Mouse (Mus musculus): ENCODE measurements around the gene Nfrkb.

- TF ChIP-seq CTCF (IDR thresholded peaks at IDR 0.05; ENCODE audit: control insufficient read depth, insufficient read depth, insufficient read length): no peak
- no peak for TF ChIP-seq MYOG (IDR thresholded peaks at IDR 0.05; ENCODE audit: control insufficient read depth, extremely low read depth, insufficient read length)
- no peak for TF ChIP-seq MAX (IDR thresholded peaks at IDR 0.05)
- TF ChIP-seq USF1 (IDR thresholded peaks at IDR 0.05; ENCODE audit: low read depth): no peak
Observed at GRCm38 (mm10) chr9:31440366-31440765, 54.4 kb downstream of the Nfrkb start.

Measured in C2C12 (cell line).